ENCODE assay signal across 9 mouse cellular contexts in the genomic region with DNA sequence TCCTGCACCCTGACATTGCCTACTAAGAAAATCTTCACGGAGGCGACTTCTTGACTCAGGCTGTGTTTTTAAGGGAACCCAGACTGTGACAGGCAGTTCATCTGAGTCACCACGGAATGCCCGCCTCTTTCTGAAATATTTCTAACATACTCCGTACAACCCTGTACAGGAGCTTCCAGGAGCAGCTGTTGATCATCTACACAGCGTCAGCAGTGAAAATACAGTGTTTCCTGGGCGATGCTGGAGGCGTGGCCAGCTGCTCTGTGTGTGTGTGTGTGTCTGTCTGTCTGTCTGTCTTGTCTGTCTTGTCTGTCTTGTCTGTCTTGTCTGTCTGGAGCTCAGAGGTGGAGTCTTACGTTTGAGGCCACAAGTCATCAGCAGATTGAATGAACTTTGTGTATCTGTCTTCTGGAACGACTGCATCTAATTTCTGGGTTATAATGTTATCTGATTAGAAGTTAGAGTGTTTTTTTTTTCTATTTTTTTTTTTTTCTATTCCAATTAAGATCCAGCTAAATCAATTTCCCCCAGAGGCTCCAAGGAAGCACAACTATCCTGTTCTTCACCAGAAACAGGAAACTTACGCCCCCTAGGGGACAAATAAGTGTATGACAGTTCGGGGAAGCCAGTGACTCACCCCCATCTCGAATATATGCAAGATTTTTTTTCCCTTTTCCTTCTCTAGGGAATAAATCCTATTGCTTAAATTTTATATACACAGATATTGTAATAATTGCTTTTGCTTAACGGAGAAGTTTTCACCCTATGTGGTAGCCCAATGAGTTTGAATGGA. TPM values are rescaled to one million over a fixed set of nuclear protein-coding genes. Genes with fewer than 3 reads are reported as not detected.
DNase-seq lines count a peak whose midpoint lies in the region; ATAC-seq and TF ChIP-seq lines count a peak whose summit lies in the region.
"Had no signal": no experiment of that assay in that cellular context is flagged by ENCODE, and none has a peak within 500 bp of the region (broad histone marks: within the 10 kb centered on the region; RNA-seq: fewer than 3 reads in every experiment).

No protein-coding gene starts in this region.

- in situ Hi-C loops in ES-E14 (cut with MboI; ENCODE audit: low sequenced_read_pairs in 2 of 2, unreplicated experiment in 2 of 2) = no loop called here

- WGBS in lung, adult 2 months = 29% methylated on average over 14 of the region's 14 CpGs
- WGBS in forebrain, embryonic 11.5 days = 64% methylated on average over 14 of the region's 14 CpGs

- H3K27ac ChIP-seq in ES-E14 (ENCODE audit: insufficient read depth, low read depth, low read length, poor library complexity, severe bottlenecking) = no peak overlapping the region
- no peak overlapping the region for H3K27ac ChIP-seq in forebrain, embryonic 11.5 days (ENCODE audit: low read depth, low read length)
- H3K27ac ChIP-seq: liver, embryonic 13.5 days had no signal

- no peak overlapping the region for H3K9ac ChIP-seq in ES-E14 (ENCODE audit: insufficient read depth, low read depth, low read length, poor library complexity, severe bottlenecking)
- H3K9ac ChIP-seq in forebrain, embryonic 11.5 days (ENCODE audit: low read length) = no peak overlapping the region
- H3K9ac ChIP-seq: liver, embryonic 13.5 days had no signal

- DNase-seq in layer of hippocampus, adult 11-12 months (ENCODE audit: low spot score) = peak; percentile 68
- DNase-seq in layer of hippocampus, adult 8-10 months (ENCODE audit: low spot score in 2 of 2) = no peak
- peak; percentile 38 for DNase-seq in ES-E14 (ENCODE audit: low read depth, low spot score)
- peak; percentile 54 to 66 for DNase-seq in adrenal gland, postnatal 36 days
- no peak for DNase-seq in lung, adult 2 months
- DNase-seq in right cerebral cortex, postnatal 4 days = peak; percentile 43
- no peak for DNase-seq in forebrain, embryonic 11.5 days (ENCODE audit: low spot score)
- DNase-seq: liver, embryonic 13.5 days had no signal

- H3K9me3 ChIP-seq in ES-E14 (ENCODE audit: control insufficient read depth, insufficient read depth, low read depth, low read length) = no peaks in the 10 kb centered on the region
- H3K9me3 ChIP-seq in forebrain, embryonic 11.5 days (ENCODE audit: control insufficient read depth, low read length) = no peaks in the 10 kb centered on the region
- H3K9me3 ChIP-seq: liver, embryonic 13.5 days had no signal

- no peaks in the 10 kb centered on the region; the same call in 1 of the 2 replicates for H3K27me3 ChIP-seq in forebrain, embryonic 11.5 days (ENCODE audit: control insufficient read depth, insufficient read depth, low read length)
- H3K27me3 ChIP-seq: liver, embryonic 13.5 days had no signal

- no peaks in the 10 kb centered on the region for H3K4me1 ChIP-seq in ES-E14 (ENCODE audit: control insufficient read depth in 2 of 2, insufficient read depth in 2 of 2, low read length in 2 of 2, poor library complexity in 1 of 2)
- no peaks in the 10 kb centered on the region for H3K4me1 ChIP-seq in lung, adult 2 months (ENCODE audit: control insufficient read depth, insufficient read depth, low read length)
- no peaks in the 10 kb centered on the region for H3K4me1 ChIP-seq in forebrain, embryonic 11.5 days (replicated peaks; ENCODE audit: control insufficient read depth, insufficient read depth, low read length)
- H3K4me1 ChIP-seq: liver, embryonic 13.5 days had no signal

- TF ChIP-seq POLR2A in lung, adult 2 months (IDR thresholded peaks at IDR 0.05; ENCODE audit: borderline replicate concordance, extremely low read depth, low read depth, low read length) = no peak

- H3K4me3 ChIP-seq in ES-E14 (ENCODE audit: insufficient read depth in 1 of 2, low read depth in 1 of 2, low read length in 2 of 2, poor library complexity in 1 of 2, severe bottlenecking in 1 of 2) = no peak overlapping the region
- no peak overlapping the region for H3K4me3 ChIP-seq in lung, adult 2 months (replicated peaks; ENCODE audit: extremely low read depth, low read depth, low read length)
- no peak overlapping the region for H3K4me3 ChIP-seq in forebrain, embryonic 11.5 days (ENCODE audit: low read depth, low read length)
- H3K4me3 ChIP-seq: liver, embryonic 13.5 days had no signal

- no peaks in the 10 kb centered on the region for H3K36me3 ChIP-seq in ES-E14 (ENCODE audit: control insufficient read depth, insufficient read depth, low read length, poor library complexity, severe bottlenecking)
- no peaks in the 10 kb centered on the region for H3K36me3 ChIP-seq in forebrain, embryonic 11.5 days (ENCODE audit: control insufficient read depth, insufficient read depth, low read length)
- H3K36me3 ChIP-seq: liver, embryonic 13.5 days had no signal

- TF ChIP-seq CTCF in lung, adult 2 months (IDR thresholded peaks at IDR 0.05; ENCODE audit: insufficient read depth, low read length) = 0 out of 2 replicates have a peak, but pooled peaks have one; percentile 7

- no peak overlapping the region for H3K4me2 ChIP-seq in forebrain, embryonic 11.5 days (ENCODE audit: low read depth, low read length, severe bottlenecking)
- H3K4me2 ChIP-seq: liver, embryonic 13.5 days had no signal

- peak; percentile 47 for ATAC-seq in granulocyte monocyte progenitor cell, adult 5-6 weeks (replicated peaks; ENCODE audit: poor library complexity, severe bottlenecking)
- no peak for ATAC-seq in forebrain, embryonic 11.5 days (replicated peaks; ENCODE audit: low FRiP score)

TF ChIP-seq in ES-E14, 5 proteins besides CTCF, POLR2A, EP300 and RAD21:
- TF ChIP-seq CHD2 (IDR thresholded peaks at IDR 0.05; ENCODE audit: low read depth, low read length) = no peak
- no peak for TF ChIP-seq ZNF384 (IDR thresholded peaks at IDR 0.05; ENCODE audit: low read depth, low read length)
- TF ChIP-seq HCFC1 (IDR thresholded peaks at IDR 0.05; ENCODE audit: borderline replicate concordance, insufficient read depth, low read length) = no peak
- no peak for TF ChIP-seq MAFK (IDR thresholded peaks at IDR 0.05; ENCODE audit: insufficient read depth, low read depth, low read length)
- TF ChIP-seq ZC3H11A (IDR thresholded peaks at IDR 0.05; ENCODE audit: borderline replicate concordance, low read depth, low read length) = no peak

RNA-seq across cellular contexts. Expression of a gene that starts 47.1 kb away (rescaled TPM):
- total RNA-seq in layer of hippocampus, adult 8-10 months (2022) = not detected
- not detected in 2 replicates for total RNA-seq in ES-E14 (2012; rRNA removed)
- not detected for total RNA-seq in adrenal gland, postnatal 36 days (2021)
- total RNA-seq in granulocyte monocyte progenitor cell, adult 5-6 weeks (2014; fragmentation: Nextera tagmentation) = not detected in 2 replicates
- not detected in 2 replicates for total RNA-seq in granulocyte monocyte progenitor cell, adult 5-6 weeks (2017)
- 0.42 and 1.0 TPM in 2 replicates for polyA plus RNA-seq in lung, adult 2 months (2012; rRNA removed)
- polyA plus RNA-seq in forebrain, embryonic 11.5 days (2014; fragmentation: Nextera tagmentation; extraction: Ambion mirVana) = not detected in 2 replicates
- polyA plus RNA-seq: liver, embryonic 13.5 days had no signal

Comparison
In these comparisons a context has a peak if more than half of its experiments do, and no peak if none do; other contexts are left out.
1. DNase-seq: peak in layer of hippocampus, adult 11-12 months (single experiment), ES-E14 (single experiment), adrenal gland, postnatal 36 days (2 of 2) and right cerebral cortex, postnatal 4 days (single experiment); none in layer of hippocampus, adult 8-10 months (0 of 2), lung, adult 2 months (single experiment) and forebrain, embryonic 11.5 days (single experiment).